Mouse (Mus musculus): Measurements from ENCODE around the gene Ank3.

- no peak for TF ChIP-seq CTCF (conservative IDR thresholded peaks at IDR 0.05; ENCODE audit: insufficient read depth, insufficient read length, low read depth, low read length)
- no peak for TF ChIP-seq POLR2A (IDR thresholded peaks at IDR 0.05; ENCODE audit: low read depth, low read length)
Observed at GRCm38 (mm10) chr10:69466586-69466985, 68.0 kb downstream of the Ank3 start.
